Mouse (Mus musculus) stomach, embryonic 16.5 days (tissue): ENCODE results near the gene Zfp91. TPM values are rescaled to one million over a fixed set of nuclear protein-coding genes. Genes with fewer than 3 reads are reported as not detected.

ENCODE experiments used
- ATAC-seq: fragments of 200-750 bp; cut with Nextera tagmentation; 2 replicates; pipeline ENCODE4 v1.8.0; 2017; ENCODE audit warnings: moderate number of reproducible peaks, moderate TSS enrichment; ENCODE audit not compliant: insufficient read depth, low FRiP score
- H3K27ac ChIP-seq: fragments of 300-500 bp; sonication (generic); 2 replicates; pipeline ENCODE4 v1.5.1; 2014; ENCODE audit warnings: low read length
- H3K27me3 ChIP-seq: fragments of 300-500 bp; sonication (generic); 2 replicates; pipeline ENCODE4 v1.6.1; 2014; ENCODE audit warnings: low read length, control low read depth, mixed read lengths; ENCODE audit not compliant: control insufficient read depth, insufficient read depth
- H3K36me3 ChIP-seq: fragments of 300-500 bp; sonication (generic); 2 replicates; pipeline ENCODE4 v1.6.1; 2014; ENCODE audit warnings: low read length; ENCODE audit not compliant: control insufficient read depth, insufficient read depth
- H3K4me1 ChIP-seq: fragments of 300-500 bp; sonication (generic); 2 replicates; pipeline ENCODE4 v1.6.1; 2014; ENCODE audit warnings: low read length, control low read depth, mixed read lengths; ENCODE audit not compliant: control insufficient read depth, insufficient read depth
- H3K4me2 ChIP-seq: fragments of 300-500 bp; sonication (generic); 2 replicates; pipeline ENCODE4 v1.6.1; 2014; ENCODE audit warnings: low read depth, low read length, mixed read lengths
- H3K4me3 ChIP-seq: fragments of 300-500 bp; sonication (generic); replicated peaks from 2 replicates; pipeline ENCODE4 v1.5.1; 2014; ENCODE audit warnings: mild to moderate bottlenecking, low read length
- H3K9ac ChIP-seq: fragments of 300-500 bp; sonication (generic); 2 replicates; pipeline ENCODE4 v1.6.1; 2014; ENCODE audit warnings: low read length
- H3K9me3 ChIP-seq: fragments of 300-500 bp; sonication (generic); replicated peaks from 2 replicates; pipeline ENCODE4 v1.6.1; 2016; ENCODE audit warnings: low read length, control low read depth; ENCODE audit not compliant: control insufficient read depth
- WGBS: fragments of 180-500 bp; shearing (Covaris S2); extraction: QIAGEN DNeasy Blood & Tissue Kit; methylation state at CpG from one replicate; pipeline ENCODE4 v1.1.7; 2014; 5-methylcytosine and 5-hydroxymethylcytosine counted together
- polyA plus RNA-seq: library from polyadenylated mRNA; unstranded; fragments of >200 nt; fragmentation: Nextera tagmentation; extraction: Ambion mirVana; gene quantifications from 2 replicates; pipeline ENCODE4 v1.2.1, GENCODE M21; 2015

Zfp91 gene
- 9.9 and 11.3 TPM in 2 replicates for polyA plus RNA-seq

DNA sequence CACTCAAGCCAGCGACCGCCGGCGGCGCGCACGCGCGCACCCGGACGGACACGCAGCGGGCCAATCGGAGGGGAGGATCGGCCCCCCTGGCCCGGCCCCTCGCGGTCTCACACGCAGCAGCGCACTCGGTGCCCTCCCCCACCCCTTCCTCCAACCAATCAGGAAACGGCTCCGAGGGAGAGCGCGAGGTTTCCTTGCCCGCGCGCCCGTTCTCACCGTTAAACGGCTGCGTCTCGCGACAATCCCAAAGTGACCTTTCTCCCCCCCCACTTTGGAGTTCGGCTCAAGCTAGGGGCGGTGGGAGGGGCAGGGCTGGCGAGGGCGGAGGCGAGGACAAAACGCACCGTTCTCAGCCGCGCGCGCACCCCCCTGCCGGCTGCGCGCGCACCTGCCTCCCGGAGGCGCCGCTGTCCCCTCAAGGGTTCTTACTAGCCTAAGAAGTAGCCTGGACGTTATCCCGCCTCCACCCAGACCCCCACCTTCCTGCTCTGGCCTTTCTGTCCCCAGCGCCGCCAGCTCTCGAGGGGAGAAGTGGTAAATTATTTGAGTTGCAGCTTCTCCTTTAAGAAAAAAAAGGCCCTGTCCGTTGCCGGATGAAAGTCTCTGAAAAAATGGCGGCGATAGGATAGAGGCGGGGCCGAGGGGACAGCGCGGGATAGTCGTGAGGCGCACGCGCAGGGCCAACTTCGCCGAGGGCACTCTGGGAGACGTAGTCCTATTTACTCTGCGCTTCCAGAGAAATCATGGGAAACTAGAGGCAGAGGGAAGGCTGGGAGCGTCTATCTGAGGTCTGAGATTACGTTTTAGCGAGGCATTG, at the start of gene Zfp91, which contains the start of gene Lpxn:
Gene Zfp91, minus strand, starts transcription at position 616 of the 817 bp plus-strand sequence.
Gene Lpxn, plus strand, starts transcription at position 683 of the 817 bp plus-strand sequence.
- 0 out of 2 replicates have a peak, but pooled peaks cover 2% of the 10 kb centered on the region for H3K4me1 ChIP-seq
- peak within 1 kb of the TSS; percentile 100 for H3K27ac ChIP-seq
- under 1% methylated on average over 75 of the region's 76 CpGs for WGBS
- peak within 1 kb of the TSS; percentile 98 for H3K9ac ChIP-seq
- no peaks in the 10 kb centered on the region for H3K27me3 ChIP-seq
- peak within 1 kb of the TSS; percentile 95 for H3K4me3 ChIP-seq
- peak within 1 kb of the TSS; percentile 87 for H3K4me2 ChIP-seq
- H3K9me3 ChIP-seq: no peaks in the 10 kb centered on the region
- H3K36me3 ChIP-seq: no peaks in the 10 kb centered on the region
- ATAC-seq: peak; percentile 96

DNA sequence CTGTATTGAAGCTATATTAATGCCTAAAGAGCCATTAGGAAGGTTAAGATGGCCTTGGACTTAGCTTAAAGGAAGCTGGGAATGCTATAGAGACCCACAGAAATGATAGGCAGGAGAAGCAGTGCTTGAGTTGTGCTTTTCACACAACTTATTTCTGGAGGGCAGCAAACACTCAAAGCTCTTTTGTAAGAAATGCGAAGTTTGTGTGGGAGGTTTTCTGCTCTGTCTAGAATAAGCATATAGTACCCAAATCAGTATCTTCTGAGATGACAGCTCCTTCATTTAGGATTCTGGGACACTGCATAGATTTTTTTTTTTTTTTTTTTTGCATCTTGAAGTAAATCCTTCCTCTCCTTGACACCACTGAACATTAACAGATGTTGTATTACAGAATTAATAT, 42.6 kb upstream of the Zfp91 start:
- WGBS: 78% methylated on average over 1 of the region's 1 CpGs
- no peaks in the 10 kb centered on the region for H3K36me3 ChIP-seq
- H3K9me3 ChIP-seq: no peaks in the 10 kb centered on the region
- H3K4me2 ChIP-seq: no peak overlapping the region
- no peaks in the 10 kb centered on the region for H3K27me3 ChIP-seq
- H3K27ac ChIP-seq: no peak overlapping the region
- H3K9ac ChIP-seq: no peak overlapping the region
- no peak overlapping the region for H3K4me3 ChIP-seq
- H3K4me1 ChIP-seq: no peaks in the 10 kb centered on the region
- ATAC-seq: no peak

DNA sequence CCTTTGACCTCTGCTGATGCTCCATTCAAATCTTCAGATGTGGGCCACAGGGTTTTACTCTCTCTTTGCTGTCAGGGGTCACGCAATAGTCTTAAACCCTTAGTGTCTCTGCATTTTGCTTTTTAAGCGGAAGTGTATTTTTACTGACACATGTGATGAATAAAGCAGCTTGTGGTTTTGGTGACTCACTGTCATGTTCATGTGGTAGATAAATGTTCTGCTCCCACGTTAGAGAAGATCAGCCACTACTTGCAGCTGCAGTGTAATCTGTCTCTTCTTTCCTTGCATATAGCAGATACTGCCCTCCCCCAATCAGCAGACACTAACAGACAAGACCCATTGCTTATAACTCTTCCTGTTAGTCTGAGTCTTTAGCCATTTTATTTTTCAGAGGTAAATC, 37.7 kb upstream of the Zfp91 start:
- WGBS: 64% methylated on average over 3 of the region's 3 CpGs
- H3K4me2 ChIP-seq: no peak overlapping the region
- no peak overlapping the region for H3K4me3 ChIP-seq
- no peaks in the 10 kb centered on the region for H3K9me3 ChIP-seq
- no peak overlapping the region for H3K27ac ChIP-seq
- ATAC-seq: no peak
- no peaks in the 10 kb centered on the region for H3K4me1 ChIP-seq
- H3K36me3 ChIP-seq: no peaks in the 10 kb centered on the region
- no peak overlapping the region for H3K9ac ChIP-seq
- H3K27me3 ChIP-seq: no peaks in the 10 kb centered on the region

DNA sequence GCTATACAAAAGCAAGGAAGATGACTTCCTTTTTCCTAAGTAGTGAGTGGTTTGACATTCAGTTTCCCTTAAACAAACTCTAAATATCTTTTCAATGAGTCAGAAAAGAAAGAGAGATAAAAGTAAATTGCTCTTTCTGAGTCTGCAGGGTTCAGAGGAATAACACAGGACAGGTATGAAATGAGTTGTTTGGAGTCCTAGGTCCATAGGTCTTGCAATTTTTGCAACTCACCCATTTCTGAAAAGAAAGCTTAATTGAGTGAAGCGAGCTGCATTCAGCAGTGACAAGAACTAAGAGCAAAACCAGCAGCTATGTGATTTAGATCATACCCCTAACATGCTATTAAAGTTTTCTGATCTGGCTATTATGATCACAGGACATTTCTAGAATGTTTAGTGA, 35.6 kb upstream of the Zfp91 start:
- no peak for ATAC-seq
- 60% methylated on average over 1 of the region's 1 CpGs for WGBS
- no peaks in the 10 kb centered on the region for H3K36me3 ChIP-seq

DNA sequence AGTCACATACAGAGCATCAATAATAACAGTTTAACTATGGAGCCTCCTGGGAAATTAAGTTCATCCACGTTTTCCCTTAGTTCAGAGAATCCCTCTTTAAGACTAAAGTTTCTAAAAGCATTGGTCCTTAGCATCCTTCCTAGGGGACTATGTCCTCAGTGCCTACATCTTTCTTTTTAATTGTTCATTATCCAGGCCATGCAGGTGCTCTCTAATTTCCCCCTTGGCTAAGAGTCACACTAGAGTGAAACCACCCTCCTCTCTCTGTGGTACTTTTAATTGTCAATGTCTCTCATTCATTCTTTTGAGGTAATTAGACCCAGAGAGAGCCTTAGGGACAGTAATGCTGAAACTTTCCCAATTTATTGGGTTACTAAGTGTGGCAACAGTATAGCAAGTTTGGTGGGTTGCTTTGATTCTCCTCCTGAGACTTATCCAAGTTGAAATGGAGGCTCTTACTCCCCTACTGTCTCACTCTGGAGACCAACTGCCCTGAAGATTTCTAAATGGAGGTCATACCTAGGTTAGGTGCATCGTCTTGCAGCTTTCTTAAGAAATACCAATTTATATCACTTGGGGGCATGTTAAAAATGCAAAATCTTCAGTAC, 35.0 kb upstream of the Zfp91 start:
- Histone ChIP-seq H3K4me2 (no peak overlapping the region), H3K9ac (no peak overlapping the region), H3K36me3 (no peaks in the 10 kb centered on the region), H3K4me3 (no peak overlapping the region), H3K4me1 (no peaks in the 10 kb centered on the region), H3K27me3 (no peaks in the 10 kb centered on the region), H3K27ac (no peak overlapping the region), H3K9me3 (no peaks in the 10 kb centered on the region)
- no peak for ATAC-seq
- WGBS: 70% methylated on average over 2 of the region's 2 CpGs

More for the DNA sequence above, 35.6 kb upstream of the Zfp91 start:
- Histone ChIP-seq H3K27ac (no peak overlapping the region), H3K9me3 (no peaks in the 10 kb centered on the region), H3K4me1 (no peaks in the 10 kb centered on the region), H3K9ac (no peak overlapping the region), H3K4me2 (no peak overlapping the region), H3K27me3 (no peaks in the 10 kb centered on the region), H3K4me3 (no peak overlapping the region)

DNA sequence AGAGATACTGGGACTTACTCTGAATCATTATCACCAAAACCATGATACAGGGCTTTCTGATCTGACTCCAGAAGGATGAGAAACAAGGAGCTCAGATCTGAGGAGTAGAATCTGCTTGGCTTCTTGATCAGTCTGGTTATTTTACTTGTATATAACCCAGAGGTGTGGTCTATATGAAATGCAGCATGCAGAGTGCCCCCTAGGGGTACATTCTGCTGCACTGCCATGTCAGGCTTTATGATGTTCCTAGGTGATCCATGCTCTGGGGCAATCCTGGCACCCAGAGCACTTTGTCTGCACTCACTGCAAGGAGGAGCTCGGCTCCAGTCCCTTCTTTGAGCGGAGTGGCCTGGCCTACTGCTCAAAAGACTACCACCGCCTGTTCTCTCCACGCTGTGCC, 28.6 kb upstream of the Zfp91 start:
- no peaks in the 10 kb centered on the region for H3K4me1 ChIP-seq
- no peaks in the 10 kb centered on the region for H3K36me3 ChIP-seq
- H3K27me3 ChIP-seq: no peaks in the 10 kb centered on the region
- no peak overlapping the region for H3K4me2 ChIP-seq
- no peaks in the 10 kb centered on the region for H3K9me3 ChIP-seq
- WGBS: 57% methylated on average over 4 of the region's 4 CpGs
- H3K4me3 ChIP-seq: no peak overlapping the region
- ATAC-seq: no peak
- no peak overlapping the region for H3K9ac ChIP-seq
- H3K27ac ChIP-seq: no peak overlapping the region

DNA sequence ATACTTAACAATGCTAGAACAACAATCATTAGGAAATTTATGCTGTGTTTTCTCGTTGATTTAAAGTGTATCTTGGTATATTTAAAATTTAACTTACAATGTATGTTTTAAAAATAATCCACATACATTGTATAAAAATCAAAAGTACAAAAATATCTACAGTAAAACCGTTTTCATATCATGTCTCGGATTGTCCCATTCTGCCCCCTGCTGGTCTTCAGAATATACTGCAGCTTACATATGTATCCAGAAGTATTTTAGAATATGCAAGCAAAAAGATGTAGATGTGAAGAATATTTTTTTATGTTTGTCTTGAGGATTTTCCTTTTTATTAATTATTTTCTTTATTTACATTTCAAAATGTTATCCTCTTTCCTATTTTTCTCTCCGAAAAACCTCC, 24.5 kb upstream of the Zfp91 start:
- H3K27ac ChIP-seq: no peak overlapping the region

DNA sequence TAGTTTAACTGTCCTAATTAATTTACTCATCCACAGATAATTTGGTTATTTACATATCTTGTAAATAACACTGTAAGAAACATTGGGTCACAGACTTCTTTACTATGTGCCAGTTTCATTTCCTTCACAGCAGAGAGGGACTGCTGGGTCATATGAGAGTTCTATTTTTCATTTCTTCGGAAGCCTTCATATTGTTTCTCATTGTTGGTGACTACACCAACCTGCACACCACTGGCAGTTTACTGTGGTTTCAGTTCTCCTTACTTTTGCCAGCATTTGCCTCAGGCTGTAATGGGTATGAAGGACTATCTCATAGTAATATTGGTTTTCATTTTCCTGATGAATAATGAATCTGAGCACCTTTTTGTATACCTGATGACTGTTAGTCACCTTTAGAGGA, 22.6 kb upstream of the Zfp91 start:
- WGBS: 82% methylated on average over 1 of the region's 1 CpGs
- H3K4me3 ChIP-seq: no peak overlapping the region
- ATAC-seq: no peak

More for the DNA sequence above, 24.5 kb upstream of the Zfp91 start:
- Histone ChIP-seq H3K36me3 (no peaks in the 10 kb centered on the region), H3K4me1 (no peaks in the 10 kb centered on the region), H3K4me3 (no peak overlapping the region), H3K4me2 (no peak overlapping the region), H3K9ac (no peak overlapping the region), H3K27me3 (no peaks in the 10 kb centered on the region), H3K9me3 (no peaks in the 10 kb centered on the region)
- 29% methylated on average over 4 of the region's 4 CpGs for WGBS
- no peak for ATAC-seq

DNA sequence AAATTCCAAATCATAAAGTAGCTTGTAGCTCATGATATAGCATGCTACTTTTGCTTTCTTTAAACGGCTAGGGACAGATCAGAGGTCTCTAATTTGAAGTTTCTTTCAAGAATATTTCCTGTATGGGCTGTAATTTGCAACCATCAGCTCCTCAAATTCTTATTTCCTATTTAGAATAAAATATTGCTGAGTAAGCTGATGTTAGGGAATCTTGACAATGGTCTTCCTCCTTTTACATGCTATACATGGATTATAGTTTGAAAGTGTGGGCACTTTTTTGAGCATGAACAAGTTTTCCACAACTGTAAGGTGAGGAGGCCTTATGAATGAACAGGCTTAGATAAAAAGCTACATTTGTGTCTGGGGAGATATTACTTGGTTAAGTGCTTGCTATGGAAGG, 18.0 kb upstream of the Zfp91 start:
- Histone ChIP-seq H3K27ac (no peak overlapping the region), H3K4me2 (no peak overlapping the region), H3K4me1 (no peaks in the 10 kb centered on the region), H3K27me3 (no peaks in the 10 kb centered on the region), H3K36me3 (no peaks in the 10 kb centered on the region), H3K9ac (no peak overlapping the region), H3K9me3 (no peaks in the 10 kb centered on the region), H3K4me3 (no peak overlapping the region)
- ATAC-seq: no peak
- 73% methylated on average over 1 of the region's 1 CpGs for WGBS

More for the DNA sequence above, 22.6 kb upstream of the Zfp91 start:
- H3K4me1 ChIP-seq: no peaks in the 10 kb centered on the region
- H3K9me3 ChIP-seq: no peaks in the 10 kb centered on the region
- H3K27me3 ChIP-seq: no peaks in the 10 kb centered on the region
- H3K27ac ChIP-seq: no peak overlapping the region
- H3K9ac ChIP-seq: no peak overlapping the region
- no peak overlapping the region for H3K4me2 ChIP-seq
- H3K36me3 ChIP-seq: no peaks in the 10 kb centered on the region
